Mouse (Mus musculus): ENCODE data around the gene Nectin1. TPM values are rescaled to one million over a fixed set of nuclear protein-coding genes. Genes with fewer than 3 reads are reported as not detected.
A peak's percentile ranks its signal among the peaks of the same experiment; 100 is the strongest.

The Nectin1 gene
- polyA plus RNA-seq, 1 experiment from 2014 or later = 5.9 TPM

DNA sequence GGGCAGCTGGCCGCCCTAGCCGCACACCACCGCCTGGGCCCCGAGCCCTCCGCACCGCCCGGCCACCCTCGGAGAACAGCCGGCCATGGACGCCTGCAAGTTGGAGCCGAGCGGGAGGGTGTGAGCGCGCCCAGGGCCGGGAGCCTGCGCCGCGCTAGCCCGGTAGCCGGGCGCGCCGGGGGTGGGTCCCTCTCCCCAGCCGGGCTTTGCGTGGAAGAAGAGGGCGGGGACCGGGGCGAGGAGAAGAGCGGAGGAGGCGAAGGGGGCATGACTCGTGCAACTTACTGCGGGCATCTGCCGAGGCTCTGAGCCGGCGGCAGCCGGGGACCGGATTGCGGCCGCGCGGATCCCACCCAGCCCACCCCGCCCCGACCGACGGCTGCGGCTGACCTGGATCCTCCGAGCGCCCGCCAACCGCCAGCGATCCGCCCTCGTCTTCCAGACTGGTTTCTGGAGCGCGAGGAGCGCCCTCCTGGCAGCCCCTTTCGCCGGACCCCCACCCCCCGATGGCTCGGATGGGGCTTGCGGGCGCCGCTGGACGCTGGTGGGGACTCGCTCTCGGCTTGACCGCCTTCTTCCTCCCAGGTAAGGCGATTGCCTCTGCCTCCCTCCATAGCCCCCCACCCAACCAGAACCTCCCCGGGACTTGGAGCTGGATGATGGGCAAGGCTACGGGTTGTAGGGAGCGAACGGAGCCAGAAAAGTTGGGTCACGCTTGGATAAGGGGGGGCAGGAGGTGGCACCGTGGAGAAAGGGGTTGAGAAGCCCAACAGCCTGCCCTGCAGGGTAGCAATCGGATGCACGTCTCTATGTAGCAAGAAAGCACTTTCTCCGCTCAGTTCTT is 576 bp downstream of the Nectin1 start:
- DNase-seq (ENCODE audit: low spot score) (peak; percentile 88), ATAC-seq (replicated peaks; ENCODE audit: low FRiP score, low TSS enrichment, low read depth) (peak; percentile 77)
- Histone ChIP-seq H3K27ac (ENCODE audit: low read depth) (peak overlapping the region; percentile 94), H3K36me3 (ENCODE audit: control insufficient read depth, insufficient read depth, low read length) (no peaks in the 10 kb centered on the region), H3K4me1 (replicated peaks; ENCODE audit: control insufficient read depth, insufficient read depth, low read length) (peaks cover 28% of the 10 kb centered on the region), H3K4me2 (ENCODE audit: low read length) (peak overlapping the region; percentile 89), H3K27me3 (replicated peaks; ENCODE audit: control insufficient read depth, insufficient read depth, low read length) (no peaks in the 10 kb centered on the region), H3K4me3 (ENCODE audit: low read depth, low read length) (peak overlapping the region; percentile 75), H3K9ac (ENCODE audit: low read length) (peak overlapping the region; percentile 88), H3K9me3 (ENCODE audit: control insufficient read depth, low read length) (no peaks in the 10 kb centered on the region)
- WGBS = under 1% methylated on average over 67 of the region's 77 CpGs

DNA sequence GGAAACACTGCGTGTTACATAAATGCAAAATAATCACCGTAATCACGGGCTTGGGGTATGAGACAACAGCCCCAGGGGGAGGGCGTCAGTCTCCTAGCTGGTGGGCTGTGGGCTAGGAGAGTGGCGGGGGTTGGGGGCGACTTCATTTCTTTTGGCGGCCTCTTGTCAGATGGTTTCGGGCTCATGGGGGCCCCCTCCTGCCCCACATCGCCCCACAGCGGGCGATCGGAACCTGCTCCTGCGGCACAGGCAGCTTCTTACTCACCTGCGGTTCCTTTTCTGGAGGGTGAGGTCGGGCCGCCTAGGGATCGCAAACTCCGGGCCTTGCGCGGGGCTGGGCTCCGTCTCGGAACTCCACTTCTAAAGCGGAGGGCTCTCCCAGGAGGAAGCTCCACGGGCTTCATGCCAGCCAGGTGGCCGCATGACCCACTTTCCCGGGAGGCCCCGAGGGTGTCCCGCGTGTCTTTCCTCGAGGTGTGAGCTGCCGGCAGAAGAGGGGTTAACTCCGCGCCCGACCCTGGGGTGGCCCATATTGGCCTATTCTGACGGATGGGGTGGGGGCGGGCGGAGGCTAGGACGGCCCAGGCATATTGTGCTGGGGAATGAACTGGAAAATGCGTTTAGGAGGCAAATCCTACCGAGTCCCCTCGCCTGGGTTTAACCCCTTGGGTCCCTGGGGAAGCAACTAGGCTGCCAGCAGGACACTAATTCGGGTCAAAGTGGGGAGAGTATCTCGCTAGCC is 1.4 kb downstream of the Nectin1 start:
- H3K9ac ChIP-seq (ENCODE audit: low read length) = peak overlapping the region; percentile 88
- peak overlapping the region; percentile 75 for H3K4me3 ChIP-seq (ENCODE audit: low read depth, low read length)
- ATAC-seq (replicated peaks; ENCODE audit: low FRiP score, low TSS enrichment, low read depth) (no peak), DNase-seq (ENCODE audit: low spot score) (peak; percentile 70)
- H3K27me3 ChIP-seq (replicated peaks; ENCODE audit: control insufficient read depth, insufficient read depth, low read length) = no peaks in the 10 kb centered on the region
- peak overlapping the region; percentile 89 for H3K4me2 ChIP-seq (ENCODE audit: low read length)
- H3K4me1 ChIP-seq (replicated peaks; ENCODE audit: control insufficient read depth, insufficient read depth, low read length) = peaks cover 28% of the 10 kb centered on the region
- no peaks in the 10 kb centered on the region for H3K9me3 ChIP-seq (ENCODE audit: control insufficient read depth, low read length)
- H3K27ac ChIP-seq (ENCODE audit: low read depth) = no peak overlapping the region
- WGBS = under 1% methylated on average over 43 of the region's 43 CpGs
- no peaks in the 10 kb centered on the region for H3K36me3 ChIP-seq (ENCODE audit: control insufficient read depth, insufficient read depth, low read length)

DNA sequence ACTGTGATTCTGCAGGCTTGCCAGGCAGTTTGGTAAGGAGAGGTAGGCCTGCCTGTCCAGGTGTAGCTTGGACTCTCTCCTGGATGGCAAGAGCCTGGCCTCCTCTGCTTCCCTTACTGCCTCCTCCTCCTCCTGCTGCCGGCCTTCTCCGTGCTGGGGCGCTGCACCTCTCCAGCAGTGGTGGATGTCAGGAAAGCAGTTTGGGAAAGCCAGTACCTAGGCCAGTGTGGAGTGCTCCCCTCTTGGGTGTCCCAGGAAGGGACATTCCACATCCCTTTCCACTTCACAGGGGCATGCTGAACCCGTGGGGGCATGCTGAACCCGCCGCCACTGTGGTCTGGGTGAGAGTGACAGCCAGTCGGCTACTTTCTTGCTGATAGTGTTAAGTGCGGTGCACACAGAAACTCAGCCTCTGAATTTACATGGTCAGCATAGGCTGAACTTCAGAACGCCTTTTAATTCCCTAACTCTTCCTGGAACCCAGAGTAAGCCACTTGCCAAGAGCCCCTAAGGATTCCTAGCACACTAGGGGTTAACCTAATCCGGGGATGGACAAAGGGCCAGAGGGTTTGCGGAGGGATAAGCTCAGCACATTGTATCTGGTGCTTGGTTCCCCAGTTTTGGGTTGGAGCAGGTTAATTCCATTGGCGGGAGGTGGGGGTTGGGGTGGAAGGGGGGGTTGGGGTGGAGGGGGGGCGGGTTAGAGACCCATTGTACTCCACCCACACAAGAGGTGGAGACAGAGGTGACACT is 2.3 kb downstream of the Nectin1 start:
- H3K9ac ChIP-seq (ENCODE audit: low read length) = peak overlapping the region; percentile 88
- ATAC-seq (replicated peaks; ENCODE audit: low FRiP score, low TSS enrichment, low read depth) (no peak), DNase-seq (ENCODE audit: low spot score) (no peak)
- no peak overlapping the region for H3K27ac ChIP-seq (ENCODE audit: low read depth)
- 14% methylated on average over 12 of the region's 13 CpGs for WGBS
- H3K9me3 ChIP-seq (ENCODE audit: control insufficient read depth, low read length) = no peaks in the 10 kb centered on the region
- H3K4me3 ChIP-seq (ENCODE audit: low read depth, low read length) = peak overlapping the region; percentile 75
- no peaks in the 10 kb centered on the region for H3K27me3 ChIP-seq (replicated peaks; ENCODE audit: control insufficient read depth, insufficient read depth, low read length)
- H3K4me2 ChIP-seq (ENCODE audit: low read length) = peak overlapping the region; percentile 89
- H3K4me1 ChIP-seq (replicated peaks; ENCODE audit: control insufficient read depth, insufficient read depth, low read length) = peaks cover 28% of the 10 kb centered on the region
- no peaks in the 10 kb centered on the region for H3K36me3 ChIP-seq (ENCODE audit: control insufficient read depth, insufficient read depth, low read length)

DNA sequence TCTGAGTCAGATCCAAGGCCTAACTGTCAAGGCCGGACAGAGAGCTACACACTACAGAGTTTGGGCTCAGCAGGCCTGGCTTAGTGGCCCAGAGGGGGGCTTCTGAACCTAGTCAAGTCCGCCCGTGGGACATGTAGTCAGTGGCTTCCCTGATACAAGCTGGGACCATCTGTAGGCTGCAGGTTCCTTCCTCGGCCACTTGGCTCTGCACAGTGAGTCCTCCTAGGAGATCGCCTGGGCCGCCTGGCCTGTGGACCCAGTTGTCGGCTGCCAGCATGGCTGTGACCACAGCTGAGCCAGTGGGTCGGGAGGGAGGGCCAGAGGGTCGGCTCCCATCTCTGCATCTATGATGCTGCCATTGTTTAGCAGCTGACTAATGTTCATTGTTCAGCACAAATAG is 3.9 kb downstream of the Nectin1 start:
- Histone ChIP-seq H3K4me2 (ENCODE audit: low read length) (no peak overlapping the region), H3K4me3 (ENCODE audit: low read depth, low read length) (no peak overlapping the region), H3K9me3 (ENCODE audit: control insufficient read depth, low read length) (no peaks in the 10 kb centered on the region), H3K27me3 (replicated peaks; ENCODE audit: control insufficient read depth, insufficient read depth, low read length) (no peaks in the 10 kb centered on the region), H3K9ac (ENCODE audit: low read length) (no peak overlapping the region), H3K4me1 (replicated peaks; ENCODE audit: control insufficient read depth, insufficient read depth, low read length) (peaks cover 25% of the 10 kb centered on the region), H3K27ac (ENCODE audit: low read depth) (no peak overlapping the region), H3K36me3 (ENCODE audit: control insufficient read depth, insufficient read depth, low read length) (no peaks in the 10 kb centered on the region)
- ATAC-seq (replicated peaks; ENCODE audit: low FRiP score, low TSS enrichment, low read depth) (no peak), DNase-seq (ENCODE audit: low spot score) (no peak)
- 69% methylated on average over 9 of the region's 9 CpGs for WGBS

DNA sequence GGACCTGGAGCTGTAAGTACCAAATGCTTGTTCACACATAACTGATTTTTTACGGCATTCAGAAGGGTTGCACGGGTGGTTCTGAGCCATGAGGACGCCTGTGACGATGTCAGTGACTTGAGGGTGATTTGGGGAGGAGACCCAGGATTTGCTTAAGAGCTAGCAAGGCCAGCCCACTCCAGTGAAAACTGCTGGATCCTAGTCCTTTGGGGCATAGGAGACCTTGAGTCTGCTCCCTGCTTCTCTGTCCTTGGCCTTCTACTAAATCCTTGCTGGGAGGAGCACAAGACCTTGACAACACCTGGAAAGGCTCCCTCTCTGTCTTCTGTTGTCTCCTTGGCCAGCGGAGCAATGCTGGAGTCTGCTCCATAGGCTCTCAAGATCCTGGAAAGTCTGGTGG is 4.7 kb downstream of the Nectin1 start:
- Histone ChIP-seq H3K4me3 (ENCODE audit: low read depth, low read length) (no peak overlapping the region), H3K4me2 (ENCODE audit: low read length) (no peak overlapping the region), H3K9ac (ENCODE audit: low read length) (no peak overlapping the region), H3K4me1 (replicated peaks; ENCODE audit: control insufficient read depth, insufficient read depth, low read length) (peaks cover 20% of the 10 kb centered on the region), H3K27me3 (replicated peaks; ENCODE audit: control insufficient read depth, insufficient read depth, low read length) (no peaks in the 10 kb centered on the region), H3K27ac (ENCODE audit: low read depth) (no peak overlapping the region), H3K36me3 (ENCODE audit: control insufficient read depth, insufficient read depth, low read length) (no peaks in the 10 kb centered on the region), H3K9me3 (ENCODE audit: control insufficient read depth, low read length) (no peaks in the 10 kb centered on the region)
- DNase-seq (ENCODE audit: low spot score) (no peak), ATAC-seq (replicated peaks; ENCODE audit: low FRiP score, low TSS enrichment, low read depth) (no peak)
- 83% methylated on average over 5 of the region's 5 CpGs for WGBS

DNA sequence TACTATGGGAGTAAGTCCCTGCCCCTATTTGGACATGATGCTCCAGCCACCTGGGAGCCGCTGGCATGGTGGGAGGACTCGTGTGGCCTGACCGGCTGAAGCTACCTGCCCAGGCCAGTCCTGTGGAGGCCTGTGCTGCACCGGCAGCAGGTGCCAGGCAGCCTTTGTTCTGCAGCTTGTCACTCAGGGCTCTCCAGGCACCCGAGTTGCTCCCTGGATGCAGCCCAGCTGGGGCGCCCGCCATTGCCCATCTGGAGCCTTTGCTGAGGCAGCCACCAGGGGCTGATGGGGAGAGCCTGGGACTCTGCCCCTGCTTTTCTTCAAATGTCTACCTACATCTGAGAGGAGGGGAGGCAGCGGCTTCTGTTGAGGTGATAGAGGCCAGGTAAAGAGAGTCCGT is 6.3 kb downstream of the Nectin1 start:
- H3K9ac ChIP-seq (ENCODE audit: low read length) = no peak overlapping the region
- H3K9me3 ChIP-seq (ENCODE audit: control insufficient read depth, low read length) = no peaks in the 10 kb centered on the region
- 79% methylated on average over 9 of the region's 9 CpGs for WGBS
- no peak overlapping the region for H3K4me3 ChIP-seq (ENCODE audit: low read depth, low read length)
- peaks cover 21% of the 10 kb centered on the region for H3K4me1 ChIP-seq (replicated peaks; ENCODE audit: control insufficient read depth, insufficient read depth, low read length)
- no peaks in the 10 kb centered on the region for H3K27me3 ChIP-seq (replicated peaks; ENCODE audit: control insufficient read depth, insufficient read depth, low read length)
- no peak overlapping the region for H3K27ac ChIP-seq (ENCODE audit: low read depth)
- no peaks in the 10 kb centered on the region for H3K36me3 ChIP-seq (ENCODE audit: control insufficient read depth, insufficient read depth, low read length)
- ATAC-seq (replicated peaks; ENCODE audit: low FRiP score, low TSS enrichment, low read depth) = no peak
- no peak overlapping the region for H3K4me2 ChIP-seq (ENCODE audit: low read length)
- DNase-seq (ENCODE audit: low spot score) = no peak

DNA sequence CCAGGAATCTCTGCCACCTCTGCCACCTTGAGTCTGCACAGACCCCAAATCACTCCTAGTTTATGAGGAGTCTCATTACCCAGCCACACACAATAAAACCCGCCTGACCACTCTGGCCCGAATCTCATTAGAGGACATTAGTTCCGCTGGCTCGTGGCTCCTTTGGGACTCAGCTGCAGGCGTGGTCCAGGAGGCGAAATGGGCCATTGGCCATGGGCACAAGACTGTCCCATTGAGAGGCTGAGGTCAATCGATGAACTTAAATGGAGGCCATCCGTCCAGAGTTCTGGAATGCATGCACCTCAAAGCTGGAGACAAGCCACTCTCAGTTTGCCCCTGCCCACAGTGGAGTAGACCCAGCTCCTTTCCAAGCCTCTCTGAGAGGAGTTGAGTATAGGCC is 7.3 kb downstream of the Nectin1 start:
- no peak for DNase-seq (ENCODE audit: low spot score)
- no peak overlapping the region for H3K27ac ChIP-seq (ENCODE audit: low read depth)
- no peaks in the 10 kb centered on the region for H3K36me3 ChIP-seq (ENCODE audit: control insufficient read depth, insufficient read depth, low read length)
- H3K4me2 ChIP-seq (ENCODE audit: low read length) = no peak overlapping the region
- no peaks in the 10 kb centered on the region for H3K9me3 ChIP-seq (ENCODE audit: control insufficient read depth, low read length)
- no peak for ATAC-seq (replicated peaks; ENCODE audit: low FRiP score, low TSS enrichment, low read depth)
- H3K4me3 ChIP-seq (ENCODE audit: low read depth, low read length) = no peak overlapping the region
- H3K27me3 ChIP-seq (replicated peaks; ENCODE audit: control insufficient read depth, insufficient read depth, low read length) = no peaks in the 10 kb centered on the region
- no peak overlapping the region for H3K9ac ChIP-seq (ENCODE audit: low read length)
- peaks cover 12% of the 10 kb centered on the region for H3K4me1 ChIP-seq (replicated peaks; ENCODE audit: control insufficient read depth, insufficient read depth, low read length)
- 74% methylated on average over 8 of the region's 8 CpGs for whole genome bisulfite sequencing

DNA sequence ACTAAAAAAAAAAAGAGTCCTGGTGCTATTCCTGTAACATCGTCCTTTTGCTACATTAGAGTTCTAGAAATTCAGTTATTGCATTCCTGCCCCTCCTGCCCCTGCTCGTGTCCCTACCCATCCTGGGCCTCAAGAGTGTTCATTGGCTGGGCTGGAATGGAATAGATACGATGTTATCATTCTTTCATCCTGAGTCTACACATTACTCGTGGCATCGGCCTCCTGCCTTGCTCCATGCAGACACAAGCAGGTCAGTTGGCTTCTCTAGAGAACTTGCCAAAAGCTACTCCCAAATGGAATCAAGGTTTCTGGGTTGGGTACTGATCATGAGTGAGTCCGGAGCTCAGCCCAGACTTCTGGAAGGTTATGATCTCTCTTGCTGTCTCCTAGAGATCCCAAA is 9.7 kb downstream of the Nectin1 start:
- no peak overlapping the region for H3K4me3 ChIP-seq (ENCODE audit: low read depth, low read length)
- no peak overlapping the region for H3K4me2 ChIP-seq (ENCODE audit: low read length)
- no peak for ATAC-seq (replicated peaks; ENCODE audit: low FRiP score, low TSS enrichment, low read depth)
- WGBS = 59% methylated on average over 6 of the region's 6 CpGs
- H3K27ac ChIP-seq (ENCODE audit: low read depth) = no peak overlapping the region
- no peaks in the 10 kb centered on the region for H3K27me3 ChIP-seq (replicated peaks; ENCODE audit: control insufficient read depth, insufficient read depth, low read length)
- H3K9ac ChIP-seq (ENCODE audit: low read length) = no peak overlapping the region
- H3K36me3 ChIP-seq (ENCODE audit: control insufficient read depth, insufficient read depth, low read length) = no peaks in the 10 kb centered on the region
- peaks cover 5% of the 10 kb centered on the region; the same call in 1 of the 2 replicates for H3K4me1 ChIP-seq (replicated peaks; ENCODE audit: control insufficient read depth, insufficient read depth, low read length)
- no peaks in the 10 kb centered on the region for H3K9me3 ChIP-seq (ENCODE audit: control insufficient read depth, low read length)
- no peak for DNase-seq (ENCODE audit: low spot score)

All from intestine, embryonic 14.5 days (tissue).